Mouse (Mus musculus) testis, adult 2 months (tissue): ENCODE measurements at regions not wholly inside any gene's neighbourhood (a gene's known extent, or its start where the extent isn't known, plus 50 kb on each side); places are given as distances from the start of the nearest gene placed in this dataset.
"Not testable (repeated sequence)": the region's sequence is repeated elsewhere in the genome, so short reads cannot be mapped to it uniquely, and the experiment has no call there.

Experiments
- H3K27ac ChIP-seq: fragments of 200-500 bp; 2 replicates; pipeline ENCODE4 v1.5.1; 2012; ENCODE audit warnings: low read depth, low read length; ENCODE audit not compliant: control insufficient read depth, insufficient read depth
- H3K27me3 ChIP-seq: fragments of 200-500 bp; 2 replicates; pipeline ENCODE4 v1.6.1; 2012; ENCODE audit warnings: mild to moderate bottlenecking, low read length, moderate library complexity; ENCODE audit not compliant: control insufficient read depth, insufficient read depth
- H3K36me3 ChIP-seq: fragments of 200-500 bp; 2 replicates; pipeline ENCODE4 v1.6.1; 2012; ENCODE audit warnings: mild to moderate bottlenecking, low read length; ENCODE audit not compliant: control insufficient read depth, insufficient read depth
- H3K4me1 ChIP-seq: fragments of 200-500 bp; 2 replicates; pipeline ENCODE4 v1.6.1; 2012; ENCODE audit warnings: low read length; ENCODE audit not compliant: control insufficient read depth, insufficient read depth
- H3K4me3 ChIP-seq: fragments of 200-500 bp; 2 replicates; pipeline ENCODE4 v1.5.1; 2012; ENCODE audit warnings: low read depth, mild to moderate bottlenecking, low read length, moderate library complexity, mixed read lengths; ENCODE audit not compliant: control insufficient read depth
- CTCF ChIP-seq: fragments of 200-500 bp; IDR thresholded peaks from 2 replicates; pipeline ENCODE4 v1.5.1; 2012; ENCODE audit warnings: low read depth, mild to moderate bottlenecking, inconsistent platforms, low read length, moderate library complexity; ENCODE audit not compliant: control insufficient read depth, insufficient read depth, insufficient replicate concordance
- POLR2A ChIP-seq: fragments of 200-500 bp; IDR thresholded peaks from 2 replicates; pipeline ENCODE4 v1.6.1; 2012; ENCODE audit warnings: low read depth, mild to moderate bottlenecking, inconsistent platforms, low read length, moderate library complexity; ENCODE audit not compliant: control insufficient read depth

DNA sequence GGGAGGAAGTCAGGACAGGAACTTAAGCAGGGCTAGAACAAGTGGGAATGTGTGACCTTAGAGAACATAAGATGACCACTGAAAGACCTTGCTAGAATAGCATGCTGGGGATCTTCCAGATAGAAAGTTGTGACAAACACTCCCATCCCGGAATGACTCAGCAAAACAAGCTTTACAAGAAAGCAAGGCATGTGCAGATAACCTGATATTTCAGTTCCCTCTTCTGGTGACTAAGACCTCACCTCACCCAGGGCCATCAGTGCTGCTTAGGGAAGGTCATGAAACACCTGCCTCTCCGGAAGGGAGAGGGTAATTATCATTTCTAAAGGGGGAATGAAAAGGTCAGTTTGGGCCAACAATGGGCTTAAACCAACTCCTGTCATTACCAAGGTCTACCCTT, 74.3 kb upstream of the Zfp706 start:
- no peak for TF ChIP-seq CTCF
- TF ChIP-seq POLR2A = no peak
- Histone ChIP-seq H3K4me3 (no peak overlapping the region), H3K27me3 (no peaks in the 10 kb centered on the region), H3K27ac (no peak overlapping the region), H3K36me3 (no peaks in the 10 kb centered on the region), H3K4me1 (no peaks in the 10 kb centered on the region)

DNA sequence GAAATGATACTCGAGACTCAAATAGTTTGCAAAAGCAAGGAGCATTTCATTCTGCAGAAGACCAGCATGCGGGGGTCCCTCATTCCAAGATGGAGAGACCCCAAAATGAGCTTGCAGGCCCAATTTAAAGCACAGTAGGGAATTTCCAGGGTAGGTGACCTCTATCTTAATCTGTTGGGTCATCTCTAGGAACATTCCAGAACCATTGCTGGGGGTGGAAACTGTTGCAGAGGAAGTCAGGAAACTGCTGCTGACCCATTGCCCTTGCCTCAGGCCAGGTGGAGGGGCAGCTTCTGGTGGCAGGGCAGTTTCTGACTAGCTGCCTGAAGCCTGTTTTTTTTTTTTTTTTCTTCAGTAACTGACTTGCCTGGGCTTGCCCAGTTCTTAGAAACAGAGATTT, 73.4 kb upstream of the Zfp706 start:
- Histone ChIP-seq H3K27ac (no peak overlapping the region), H3K27me3 (no peaks in the 10 kb centered on the region), H3K4me3 (no peak overlapping the region), H3K4me1 (no peaks in the 10 kb centered on the region), H3K36me3 (no peaks in the 10 kb centered on the region)
- TF ChIP-seq CTCF = no peak
- no peak for TF ChIP-seq POLR2A

DNA sequence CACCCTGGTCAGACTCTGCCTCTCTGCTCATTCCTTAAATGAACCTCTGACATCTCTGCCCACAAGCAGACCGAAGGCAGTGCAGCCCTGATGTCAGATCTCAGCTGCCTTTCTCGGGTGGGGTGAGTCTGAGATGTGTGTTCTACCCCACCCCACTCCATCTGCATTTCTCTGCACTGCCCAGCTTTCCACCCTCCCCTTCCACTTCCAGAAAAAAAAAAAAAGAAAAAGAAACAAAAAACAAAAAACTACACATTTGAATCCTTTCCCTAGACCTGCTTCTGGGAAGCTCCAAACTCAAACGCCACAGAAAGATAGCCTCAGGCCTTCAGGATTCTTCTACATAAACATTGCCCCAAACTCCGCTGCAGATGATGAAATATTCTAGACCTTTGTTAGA, 72.8 kb upstream of the Zfp706 start:
- no peak overlapping the region for H3K27ac ChIP-seq

DNA sequence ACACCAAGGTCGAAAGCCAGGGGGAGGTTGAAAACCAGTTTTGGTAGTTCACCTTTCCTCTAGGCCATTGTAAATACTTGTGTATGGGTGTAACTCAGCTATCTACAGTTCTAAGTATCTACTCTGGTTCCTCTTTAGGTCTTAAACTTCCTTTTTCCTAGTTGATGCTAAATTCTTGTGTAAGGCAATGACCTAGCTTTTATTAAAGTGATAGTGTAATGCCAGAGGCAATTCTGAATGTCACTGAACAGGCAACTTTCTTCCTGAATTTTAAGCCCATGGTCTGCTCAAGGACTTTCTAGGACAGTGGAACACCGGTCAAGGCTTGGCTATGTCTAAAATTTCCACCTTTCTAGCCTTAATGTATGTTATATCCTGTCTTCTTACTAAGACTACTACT, 66.6 kb upstream of the Zfp706 start:
- H3K36me3 ChIP-seq, H3K4me3 ChIP-seq, H3K4me1 ChIP-seq, H3K27ac ChIP-seq, H3K27me3 ChIP-seq: not testable (repeated sequence)

More for the DNA sequence above, 72.8 kb upstream of the Zfp706 start:
- Histone ChIP-seq H3K4me3 (no peak overlapping the region), H3K27me3 (no peaks in the 10 kb centered on the region), H3K4me1 (no peaks in the 10 kb centered on the region), H3K36me3 (no peaks in the 10 kb centered on the region)
- TF ChIP-seq CTCF (no peak), POLR2A (no peak)

DNA sequence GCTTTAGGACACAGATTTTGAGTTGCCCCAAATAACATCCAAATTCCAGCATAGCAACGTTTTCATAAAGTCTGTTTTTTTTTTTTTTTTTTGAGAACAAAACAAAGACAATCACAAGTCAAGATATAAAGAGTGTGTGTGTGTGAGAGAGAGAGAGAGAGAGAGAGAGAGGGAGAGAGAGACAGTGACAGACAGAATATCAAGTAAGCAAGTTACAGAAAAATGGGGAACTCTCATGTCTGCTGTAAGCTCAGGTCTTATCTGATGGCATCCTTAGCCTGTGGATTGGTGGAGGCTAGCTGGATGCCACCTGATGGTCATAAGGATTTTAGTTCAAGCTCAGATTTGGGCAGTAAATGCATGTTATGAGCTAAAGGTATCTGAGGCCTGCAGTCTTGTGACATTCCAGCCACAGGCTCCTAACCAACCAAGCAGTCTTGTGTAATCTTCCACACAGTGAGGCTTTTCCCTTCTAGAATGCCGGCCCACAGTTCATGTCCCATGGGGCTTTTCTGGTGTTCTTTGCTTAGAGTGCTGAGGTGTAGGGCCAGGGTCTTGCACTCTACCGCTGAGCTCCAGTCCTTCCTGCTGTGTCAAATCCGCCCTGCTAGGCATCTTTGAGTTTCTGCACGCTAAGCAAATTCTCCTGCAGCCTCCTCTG, 64.8 kb upstream of the Zfp706 start:
- H3K36me3 ChIP-seq = no peaks in the 10 kb centered on the region
- H3K27me3 ChIP-seq = no peaks in the 10 kb centered on the region
- H3K4me3 ChIP-seq = no peak overlapping the region
- TF ChIP-seq CTCF = no peak
- TF ChIP-seq POLR2A = no peak
- H3K4me1 ChIP-seq = no peaks in the 10 kb centered on the region
- no peak overlapping the region for H3K27ac ChIP-seq

DNA sequence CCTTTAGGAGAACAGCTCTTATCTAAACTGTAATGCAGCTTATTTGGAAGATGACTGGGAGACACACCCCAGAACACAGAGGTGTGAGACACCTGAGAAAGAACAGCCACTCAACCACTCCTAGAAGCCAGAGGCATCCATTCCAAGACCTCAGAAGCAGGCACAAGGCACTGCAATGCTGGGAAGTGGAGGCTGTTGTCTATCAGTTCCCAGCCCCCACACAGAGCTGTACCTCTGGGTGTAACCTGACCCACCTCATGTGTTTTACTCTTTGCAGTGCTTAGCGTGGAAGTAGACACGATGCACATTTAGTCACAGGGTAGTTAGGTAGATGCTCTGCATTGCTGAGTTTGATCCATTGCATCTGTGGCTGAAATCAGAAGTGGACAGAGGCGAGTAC, 62.6 kb upstream of the Zfp706 start:
- Histone ChIP-seq H3K27me3 (no peaks in the 10 kb centered on the region), H3K4me3 (no peak overlapping the region), H3K27ac (no peak overlapping the region), H3K36me3 (no peaks in the 10 kb centered on the region), H3K4me1 (no peaks in the 10 kb centered on the region)
- TF ChIP-seq CTCF (no peak), POLR2A (no peak)

DNA sequence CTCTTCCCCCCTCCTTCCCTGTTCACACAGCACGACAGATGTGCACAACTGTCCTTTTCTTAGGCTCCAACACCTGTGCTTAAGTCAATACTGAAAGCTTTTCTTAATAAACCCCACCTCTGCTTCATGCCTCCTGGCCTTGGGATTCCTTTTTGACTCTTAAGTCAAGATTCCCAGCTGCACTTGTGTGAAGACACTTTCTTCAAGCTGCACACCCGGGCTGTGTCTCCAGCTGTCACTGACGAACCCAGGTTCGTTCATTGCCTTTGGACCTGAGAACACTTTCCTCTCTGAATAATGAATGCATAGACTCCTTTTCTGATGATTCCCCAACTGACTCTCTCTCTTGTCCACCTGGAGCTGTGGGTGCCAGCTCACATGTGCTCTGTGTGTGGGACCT, 59.8 kb upstream of the Zfp706 start:
- Histone ChIP-seq H3K4me3 (no peak overlapping the region), H3K36me3 (no peaks in the 10 kb centered on the region), H3K27ac (no peak overlapping the region), H3K4me1 (peaks cover 3% of the 10 kb centered on the region), H3K27me3 (no peaks in the 10 kb centered on the region)
- no peak for TF ChIP-seq POLR2A
- no peak for TF ChIP-seq CTCF
